Mouse (Mus musculus) megakaryocyte-erythroid progenitor cell, adult 5-6 weeks (primary cell): ENCODE measurements around the gene 1700129C05Rik. TPM values are rescaled to one million over a fixed set of nuclear protein-coding genes. Genes with fewer than 3 reads are reported as not detected.

Source experiments
- ATAC-seq: replicated peaks from 2 replicates; pipeline ENCODE4 v1.8.0; 2016; ENCODE audit warnings: mild to moderate bottlenecking, inconsistent platforms; ENCODE audit not compliant: severe bottlenecking, poor library complexity, low FRiP score, low TSS enrichment
- total RNA-seq, 2 experiments: library from RNA; stranded (forward) in 1 of 2; stranded (reverse) in 1 of 2; fragments of 200-1000, 215-1000 nt in 1 of 2; fragments of >200 nt in 1 of 2; fragmentation: Nextera tagmentation in 1 of 2; gene quantifications; 2 replicates each; pipeline ENCODE4 v1.2.3; 2014 to 2017

The 1700129C05Rik gene
- total RNA-seq (2014; fragmentation: Nextera tagmentation) (not detected in 2 replicates), total RNA-seq (2017) (not detected in 2 replicates)

- no peak for ATAC-seq
These were observed at the start of gene 1700129C05Rik for GRCm38 (mm10) chr14:59142793-59143192. Gene 1700129C05Rik, minus strand, starts transcription at chr14:59142893.

- ATAC-seq = no peak
These were observed 43.4 kb upstream of the 1700129C05Rik start for GRCm38 (mm10) chr14:59186121-59186520.

DNA sequence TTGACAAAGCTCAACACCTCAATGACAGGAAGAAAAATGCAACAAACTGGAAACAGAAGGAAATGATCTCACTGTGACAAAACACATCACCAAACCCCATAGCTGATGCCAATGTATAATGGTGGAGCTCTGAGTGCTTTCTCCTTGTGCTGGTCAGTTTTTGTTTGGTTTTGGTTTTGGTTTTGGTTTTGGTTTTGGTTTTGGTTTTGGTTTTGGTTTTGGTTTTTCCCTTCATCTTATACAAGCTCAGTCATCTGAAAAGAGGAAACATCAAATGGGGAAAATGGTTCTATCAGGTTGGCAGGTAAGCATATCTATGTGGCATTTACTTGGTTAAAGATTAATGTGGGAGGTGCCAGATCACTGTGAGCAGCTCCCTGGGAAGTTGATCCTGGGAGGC, 42.8 kb upstream of the 1700129C05Rik start:
- no peak for ATAC-seq

- no peak for ATAC-seq
These were observed 40.0 kb upstream of the 1700129C05Rik start for GRCm38 (mm10) chr14:59182732-59183131.

- no peak for ATAC-seq
These were observed 36.0 kb upstream of the 1700129C05Rik start, which contains the start of gene Gm5142 for GRCm38 (mm10) chr14:59178649-59179048. Gene Gm5142, minus strand, starts transcription at chr14:59178749.

GRCm38 (mm10) chr14:59157016-59157698, 14.5 kb upstream of the 1700129C05Rik start:
- ATAC-seq = no peak

DNA sequence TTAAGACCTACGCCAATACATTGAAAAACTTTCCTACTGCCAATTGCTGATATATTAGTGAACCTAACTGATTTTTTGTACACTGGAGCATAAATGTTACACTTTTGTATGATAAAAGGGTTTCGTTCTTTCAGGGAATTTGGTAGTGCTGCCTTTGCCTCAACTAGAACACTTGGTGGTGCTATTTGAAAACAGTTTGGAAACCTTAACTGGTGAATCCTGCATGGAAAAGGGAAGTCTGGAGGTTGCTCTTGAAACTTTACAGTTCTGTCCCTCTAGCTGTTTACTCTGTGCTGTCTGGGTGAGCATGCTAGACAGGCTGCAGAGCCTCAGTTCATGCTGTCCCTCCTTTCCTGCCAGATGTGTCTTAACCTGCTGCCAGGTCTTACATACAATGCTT, 12.9 kb upstream of the 1700129C05Rik start:
- ATAC-seq = no peak

DNA sequence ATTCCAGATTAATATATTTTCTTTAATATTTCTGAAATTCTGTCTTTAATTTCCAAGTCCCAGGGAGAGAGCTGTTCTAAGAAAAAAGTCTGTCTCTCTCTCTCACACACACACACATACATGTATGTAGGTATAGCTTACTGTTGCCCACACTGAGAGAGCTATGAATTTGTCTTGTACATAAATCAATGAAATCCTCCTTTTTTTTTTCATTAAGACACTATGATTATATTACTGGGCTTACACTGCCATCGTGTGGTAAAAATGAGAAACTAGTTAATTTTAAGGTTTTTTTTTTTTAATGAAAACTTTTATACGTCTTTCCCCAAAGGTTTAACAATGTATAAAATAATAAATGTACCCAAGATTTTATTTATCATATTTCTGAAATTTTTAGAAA, 28.4 kb downstream of the 1700129C05Rik start:
- no peak for ATAC-seq

DNA sequence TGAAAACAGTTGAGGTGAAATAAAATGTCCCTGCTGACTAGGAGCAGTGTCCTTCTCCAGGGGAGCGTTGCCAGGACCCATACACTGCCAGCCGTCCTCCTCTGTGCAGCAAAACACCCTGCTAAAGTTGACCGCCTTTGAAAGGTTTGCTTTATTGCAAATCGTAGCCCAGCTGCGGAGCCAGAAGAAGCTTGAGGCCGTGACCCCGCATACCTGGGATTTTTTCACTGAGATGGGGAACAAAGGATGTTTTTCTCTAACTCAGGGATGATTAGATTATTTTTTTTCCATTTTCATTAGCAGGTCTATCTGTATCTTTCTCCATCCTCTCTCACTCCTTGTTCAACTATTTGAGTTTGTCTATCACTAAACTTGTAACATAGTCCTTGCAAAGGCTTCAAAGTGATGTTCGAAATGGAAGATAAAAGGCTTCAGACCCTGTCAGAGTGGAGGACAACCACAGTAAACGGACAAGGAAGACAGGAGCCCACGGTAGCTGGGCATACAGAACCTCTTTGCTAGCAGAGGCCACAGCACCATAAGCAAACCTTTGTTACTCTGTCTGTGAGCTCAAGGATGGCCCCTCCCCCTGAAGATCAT, 38.6 kb downstream of the 1700129C05Rik start:
- ATAC-seq = no peak

DNA sequence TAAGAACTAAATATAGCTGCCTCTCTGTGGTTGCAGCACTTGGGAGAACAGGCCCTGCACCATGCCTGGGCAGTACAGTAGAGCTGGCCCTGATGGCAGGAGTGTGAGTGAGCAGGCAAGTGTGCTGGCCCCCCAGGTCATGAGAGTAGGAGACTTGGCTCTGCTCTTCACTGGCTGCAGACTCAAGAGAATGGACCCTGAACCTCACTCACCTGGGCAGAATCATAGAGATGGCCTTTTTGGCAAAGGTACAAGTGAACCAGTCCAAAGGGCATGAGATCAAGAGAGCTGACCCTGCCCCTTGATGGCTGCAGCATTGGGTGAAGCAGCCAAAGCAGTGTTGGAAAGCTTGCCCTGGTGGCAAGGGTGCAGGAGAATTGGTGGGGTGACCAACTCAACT, 49.1 kb downstream of the 1700129C05Rik start:
- no peak for ATAC-seq

DNA sequence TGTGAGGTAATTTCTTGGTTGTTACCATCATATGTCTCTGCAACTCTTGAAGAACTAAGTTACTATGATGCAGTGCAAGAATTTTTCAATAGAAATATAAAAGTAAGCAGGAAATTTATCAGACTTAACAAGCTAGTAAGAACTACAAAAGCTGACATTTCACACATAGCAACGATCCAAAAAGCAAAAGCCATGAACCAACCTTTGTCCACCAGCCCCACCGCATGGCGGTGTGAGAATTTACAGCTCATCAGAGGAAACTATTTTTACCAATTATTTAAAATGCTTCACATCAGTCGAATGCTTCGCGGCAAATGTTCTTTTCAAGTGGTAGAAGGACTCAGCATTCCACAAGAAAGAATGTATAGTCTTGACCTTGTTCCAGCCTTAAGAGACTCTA, 58.3 kb downstream of the 1700129C05Rik start:
- ATAC-seq = no peak

Other genes with a start within 250 kb of the 1700129C05Rik start
- gene Gm5142, start 35.9 kb upstream of the 1700129C05Rik start, total RNA-seq (2014; fragmentation: Nextera tagmentation) = not detected in 2 replicates
- not detected in 2 replicates for gene Gm5142, start 35.9 kb upstream of the 1700129C05Rik start, total RNA-seq (2017)
- 25.5 and 28.7 TPM in 2 replicates for gene Rcbtb1, start 58.3 kb upstream of the 1700129C05Rik start, total RNA-seq (2014; fragmentation: Nextera tagmentation)
- gene Rcbtb1, start 58.3 kb upstream of the 1700129C05Rik start, total RNA-seq (2017) = 10.7 and 14.0 TPM in 2 replicates
- not detected in 2 replicates for gene Gm6904, start 117.3 kb upstream of the 1700129C05Rik start, total RNA-seq (2014; fragmentation: Nextera tagmentation)
- gene Gm6904, start 117.3 kb upstream of the 1700129C05Rik start, total RNA-seq (2017) = not detected in 2 replicates
- gene Phf11a, start 154.6 kb upstream of the 1700129C05Rik start, total RNA-seq (2014; fragmentation: Nextera tagmentation) = not detected in 2 replicates
- 0.66 and 1.2 TPM in 2 replicates for gene Phf11a, start 154.6 kb upstream of the 1700129C05Rik start, total RNA-seq (2017)
- gene Phf11b, start 198.5 kb upstream of the 1700129C05Rik start, total RNA-seq (2014; fragmentation: Nextera tagmentation) = 1.7 TPM in 1 of 2 replicates, not detected in the other
- gene Phf11b, start 198.5 kb upstream of the 1700129C05Rik start, total RNA-seq (2017) = not detected in 2 replicates
- not detected in 2 replicates for gene Phf11d, start 222.6 kb upstream of the 1700129C05Rik start, total RNA-seq (2014; fragmentation: Nextera tagmentation)
- 1.8 TPM in 1 of 2 replicates, not detected in the other for gene Phf11d, start 222.6 kb upstream of the 1700129C05Rik start, total RNA-seq (2017)